Mouse (Mus musculus): ENCODE data around the gene Erbb2. TPM values are rescaled to one million over a fixed set of nuclear protein-coding genes. Genes with fewer than 3 reads are reported as not detected.
A peak's percentile ranks its signal among the peaks of the same experiment; 100 is the strongest.

Gene Erbb2
- total RNA-seq, 2 experiments from 2014 or later: not detected

DNA sequence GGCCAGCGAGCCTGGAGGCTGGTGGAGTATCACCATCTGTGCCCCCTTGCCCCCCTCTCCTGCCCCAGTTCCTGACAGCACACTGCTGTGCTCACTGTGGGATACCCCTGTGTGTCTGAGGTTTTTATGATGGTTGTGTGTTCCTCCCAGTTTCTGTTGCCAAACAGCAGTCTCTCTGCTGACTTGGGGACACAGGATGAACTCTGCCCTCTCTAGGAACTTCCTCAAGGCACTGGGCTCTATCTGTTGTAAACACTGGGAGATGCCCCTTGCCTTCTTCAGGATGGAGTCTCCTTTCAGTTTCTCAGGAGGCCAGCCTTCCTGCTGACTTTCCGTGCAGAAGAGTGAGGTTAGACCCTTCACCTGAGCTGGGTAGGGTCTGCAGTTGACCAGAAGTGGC is 1.9 kb downstream of the Erbb2 start:
- ATAC-seq (replicated peaks; ENCODE audit: poor library complexity, severe bottlenecking): no peak

DNA sequence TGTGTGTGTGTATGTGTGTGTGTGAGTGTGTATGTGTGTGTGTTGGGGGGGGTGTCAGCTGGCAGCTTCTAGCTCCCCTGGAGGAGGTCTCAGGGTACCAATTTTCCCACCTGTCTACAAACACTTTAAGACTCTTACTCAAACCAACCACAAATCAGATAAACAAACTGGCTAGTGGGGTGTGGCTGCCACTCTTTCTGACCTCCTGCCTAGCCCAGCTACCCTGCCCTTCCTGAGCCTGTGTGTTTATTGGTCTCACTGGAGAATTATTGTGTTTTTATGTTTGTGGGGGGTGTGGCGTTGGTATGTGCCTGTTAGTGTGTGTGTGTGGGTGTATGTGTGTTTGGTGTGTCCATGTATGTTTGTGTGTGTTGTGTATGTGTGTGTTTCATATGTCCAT is 4.8 kb downstream of the Erbb2 start:
- no peak for ATAC-seq (replicated peaks; ENCODE audit: poor library complexity, severe bottlenecking)

DNA sequence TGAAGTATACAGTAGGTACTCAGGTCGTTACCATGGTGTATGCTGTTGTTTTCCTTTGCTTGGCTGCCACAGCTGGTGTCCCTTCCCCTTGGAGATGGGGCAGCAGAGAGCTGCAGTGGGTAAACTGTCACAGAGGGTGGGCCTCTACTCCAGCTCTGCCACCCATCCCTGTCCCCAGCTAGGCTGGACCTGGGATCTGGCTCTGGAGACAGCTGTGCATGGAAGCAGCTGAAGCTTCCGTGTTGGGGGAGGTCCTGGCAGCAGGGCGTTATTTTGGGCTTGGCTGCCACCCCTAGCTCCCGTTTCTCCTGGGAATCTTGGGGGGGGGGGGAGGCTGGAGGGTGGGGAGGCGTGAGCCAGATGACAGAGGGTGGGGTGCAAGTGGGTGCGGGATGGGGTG is 6.0 kb downstream of the Erbb2 start:
- ATAC-seq (replicated peaks; ENCODE audit: poor library complexity, severe bottlenecking): no peak

DNA sequence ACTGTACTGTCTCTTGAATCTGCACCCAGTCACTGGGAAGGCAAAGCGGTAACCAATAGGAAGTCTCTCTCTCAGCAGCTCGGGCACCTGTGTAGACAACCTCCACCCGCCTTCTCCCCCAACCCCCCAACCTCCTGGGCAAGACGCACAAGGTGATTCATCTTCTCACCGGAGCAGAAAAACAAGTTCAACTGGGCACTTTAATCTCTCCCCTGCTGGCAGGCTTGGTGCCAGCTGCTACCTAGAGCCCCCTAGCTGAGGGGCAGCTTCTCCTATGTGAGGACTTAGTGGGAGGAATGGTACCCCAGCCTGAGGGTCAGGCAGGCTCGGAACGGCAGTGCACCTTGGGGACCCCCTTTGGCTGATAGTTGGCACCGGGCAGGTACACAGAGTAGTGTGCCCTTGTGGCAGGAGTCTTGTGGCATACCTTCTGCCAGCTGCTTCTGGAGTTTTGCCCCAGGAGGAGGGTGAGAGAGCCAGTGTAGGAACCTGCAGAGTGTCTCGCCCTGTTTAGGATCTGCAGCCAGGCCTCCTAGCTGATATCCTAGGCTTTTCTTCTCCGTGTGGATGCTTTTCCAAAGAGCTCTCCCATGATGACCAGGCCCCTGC is 6.8 kb downstream of the Erbb2 start:
- no peak for ATAC-seq (replicated peaks; ENCODE audit: poor library complexity, severe bottlenecking)

DNA sequence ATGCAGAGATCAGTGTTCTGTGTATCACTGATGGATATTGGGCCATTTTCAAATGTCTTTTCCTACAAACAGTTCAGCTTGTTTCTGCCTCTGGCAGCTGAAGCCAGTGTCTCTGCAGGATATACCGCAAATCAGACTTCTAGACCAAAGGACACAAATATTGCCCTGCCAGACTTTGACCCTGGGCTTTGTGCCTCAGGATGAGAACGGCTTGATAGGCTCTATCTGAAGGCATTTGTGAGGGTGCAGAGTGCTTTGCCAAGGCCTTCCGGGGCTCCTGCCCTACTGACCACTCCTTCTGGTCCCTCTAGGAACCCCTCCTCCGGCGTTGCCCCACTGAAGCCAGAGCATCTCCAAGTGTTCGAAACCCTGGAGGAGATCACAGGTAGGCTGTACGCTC is 14.3 kb downstream of the Erbb2 start:
- ATAC-seq (replicated peaks; ENCODE audit: poor library complexity, severe bottlenecking): no peak

DNA sequence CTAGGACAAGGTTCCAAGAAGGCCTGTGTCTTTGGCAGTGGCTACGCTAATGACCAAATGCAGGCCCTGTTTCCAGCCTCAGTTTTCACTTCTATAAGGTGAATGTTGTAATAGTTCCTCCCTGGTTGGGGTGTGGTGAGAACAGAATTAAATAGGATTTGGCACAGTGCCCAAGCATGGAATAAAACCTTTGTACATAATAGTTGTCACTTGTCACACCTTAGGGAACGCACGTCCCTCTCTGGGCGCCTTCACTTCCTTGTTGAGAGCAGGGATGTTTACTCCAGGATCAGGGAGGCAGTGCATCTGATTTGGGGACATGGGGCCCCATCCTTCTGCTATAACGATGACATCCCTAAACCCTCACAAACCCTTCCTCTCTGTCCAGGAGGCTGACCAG is 16.2 kb downstream of the Erbb2 start:
- no peak for ATAC-seq (replicated peaks; ENCODE audit: poor library complexity, severe bottlenecking)

DNA sequence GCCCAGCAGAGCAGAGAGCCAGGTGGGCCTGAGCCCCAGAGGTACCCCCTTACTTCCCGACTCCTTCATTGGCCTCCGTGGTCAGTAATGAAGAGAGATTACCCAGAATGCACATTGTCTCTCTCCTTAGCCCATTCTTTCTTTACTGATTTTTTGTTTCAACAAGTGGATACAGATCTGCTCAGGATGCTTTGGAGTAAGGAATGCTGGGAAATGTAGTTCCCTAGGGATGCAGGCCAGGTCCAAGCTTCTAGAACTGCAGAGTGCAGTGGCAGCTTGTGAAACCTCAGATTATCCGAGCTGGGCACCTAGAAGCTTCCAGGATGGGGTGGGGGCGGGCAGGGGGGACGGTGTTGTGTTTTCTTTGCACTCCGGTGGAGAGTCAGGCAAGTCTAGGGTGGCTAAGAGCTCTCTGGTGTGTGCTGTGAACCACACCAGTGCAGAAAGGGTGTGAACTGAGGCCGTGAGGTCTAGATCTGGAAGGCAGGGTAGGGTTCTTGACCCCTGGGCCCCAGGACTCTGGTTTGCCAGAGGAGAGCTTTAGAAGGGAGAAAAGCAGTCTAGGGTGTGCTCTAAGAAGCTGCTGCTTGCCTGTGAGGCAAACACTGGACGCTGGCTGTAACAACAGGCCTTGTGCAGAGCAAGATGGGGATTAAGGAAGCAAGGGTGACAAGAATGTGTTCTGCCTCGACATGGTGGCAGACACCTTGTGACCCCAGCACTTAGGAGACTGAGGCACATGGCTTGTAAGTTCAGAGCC is 19.7 kb downstream of the Erbb2 start:
- ATAC-seq (replicated peaks; ENCODE audit: poor library complexity, severe bottlenecking): no peak

DNA sequence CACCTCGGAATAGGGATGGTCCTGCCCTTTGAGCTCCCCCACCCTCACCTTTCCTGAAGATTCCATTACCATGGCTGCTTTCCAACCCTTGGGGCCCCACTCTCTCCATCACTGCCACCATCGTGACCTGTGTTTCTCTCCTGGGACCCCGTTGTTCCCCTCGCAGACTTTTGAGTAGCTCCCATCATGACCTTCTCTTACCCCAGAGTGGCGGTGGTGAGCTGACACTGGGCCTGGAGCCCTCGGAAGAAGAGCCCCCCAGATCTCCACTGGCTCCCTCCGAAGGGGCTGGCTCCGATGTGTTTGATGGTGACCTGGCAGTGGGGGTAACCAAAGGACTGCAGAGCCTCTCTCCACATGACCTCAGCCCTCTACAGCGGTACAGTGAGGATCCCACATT is 23.5 kb downstream of the Erbb2 start:
- no peak for ATAC-seq (replicated peaks; ENCODE audit: poor library complexity, severe bottlenecking)

DNA sequence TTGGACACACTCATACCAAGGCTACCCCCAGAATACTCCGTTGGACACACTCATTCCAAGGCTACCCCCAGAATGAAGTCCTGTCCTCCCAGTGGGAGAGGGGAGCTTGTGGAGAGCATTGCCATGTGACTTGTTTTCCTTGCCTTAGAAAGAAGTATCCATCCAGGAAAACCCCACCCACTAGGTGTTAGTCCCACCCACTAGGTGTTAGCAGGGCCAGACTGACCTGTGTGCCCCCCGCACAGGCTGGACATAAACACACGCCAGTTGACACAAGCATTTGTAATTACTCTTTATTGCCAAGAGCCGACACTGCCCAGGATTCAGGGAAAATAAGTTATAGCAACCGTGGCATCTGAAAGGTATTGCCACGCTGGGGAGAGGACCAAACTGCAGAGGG is 25.2 kb downstream of the Erbb2 start:
- no peak for ATAC-seq (replicated peaks; ENCODE audit: poor library complexity, severe bottlenecking)

DNA sequence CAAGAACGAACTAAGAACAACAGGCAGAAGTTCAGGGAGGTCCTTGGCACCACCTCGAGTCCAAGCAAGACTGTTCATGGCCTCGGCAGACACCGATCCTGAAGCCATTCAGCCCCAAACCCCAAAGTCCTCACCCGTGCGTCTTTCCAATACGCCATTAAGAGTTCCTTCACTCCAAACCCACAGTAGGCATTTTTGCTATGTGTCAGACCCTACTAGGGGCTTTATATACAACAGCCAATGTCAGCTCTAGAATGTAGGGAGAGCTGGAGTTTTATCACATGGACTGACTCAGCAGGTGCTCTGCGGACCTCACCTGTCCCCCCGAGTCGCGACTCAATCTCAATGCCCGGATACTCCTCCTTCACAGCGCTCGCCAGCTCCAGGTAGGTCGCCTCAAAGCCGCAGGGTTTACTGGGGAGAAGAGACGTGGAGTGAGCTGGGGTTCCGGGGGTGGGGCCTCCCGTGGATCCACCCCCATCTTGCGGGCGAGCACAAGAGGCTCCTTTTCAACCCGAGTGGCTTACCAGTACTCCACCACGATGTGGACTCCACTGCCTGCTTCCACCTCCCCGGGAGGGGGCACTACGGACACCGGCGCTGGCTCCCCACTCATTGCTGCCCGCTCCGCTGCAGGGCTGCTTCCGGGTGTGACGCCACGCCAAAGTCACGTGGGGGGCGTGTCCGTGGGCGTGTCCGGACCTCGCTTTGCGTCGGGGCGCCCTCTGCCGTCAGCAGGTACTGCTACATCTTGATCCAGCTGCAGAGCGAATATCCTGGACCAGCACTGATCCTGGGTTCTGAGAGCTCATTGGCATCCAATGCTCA is 26.3 kb downstream of the Erbb2 start, which contains the start of gene Mien1:
Gene Mien1, minus strand, starts transcription at position 661 of the 828 bp plus-strand sequence.
- ATAC-seq (replicated peaks; ENCODE audit: poor library complexity, severe bottlenecking): peak; percentile 96

DNA sequence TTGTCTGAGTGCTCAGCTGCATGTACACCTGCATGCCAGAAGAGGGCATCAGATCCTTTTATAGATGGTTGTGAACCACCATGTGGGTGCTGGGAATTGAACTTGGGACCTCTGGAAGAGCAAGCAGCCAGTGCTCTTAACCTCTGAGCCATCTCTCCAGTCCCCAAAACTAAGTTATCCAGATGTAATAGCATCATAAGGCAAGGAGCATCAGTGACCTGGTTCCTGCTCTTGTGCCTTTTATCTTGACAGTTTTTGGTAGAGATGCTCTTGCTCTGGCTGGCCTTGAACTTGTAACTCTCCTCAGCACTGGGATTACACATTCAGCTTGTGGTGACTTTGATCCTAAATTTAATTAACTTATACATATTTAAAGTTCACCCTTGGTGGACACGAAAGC is 31.4 kb downstream of the Erbb2 start:
- no peak for ATAC-seq (replicated peaks; ENCODE audit: poor library complexity, severe bottlenecking)

DNA sequence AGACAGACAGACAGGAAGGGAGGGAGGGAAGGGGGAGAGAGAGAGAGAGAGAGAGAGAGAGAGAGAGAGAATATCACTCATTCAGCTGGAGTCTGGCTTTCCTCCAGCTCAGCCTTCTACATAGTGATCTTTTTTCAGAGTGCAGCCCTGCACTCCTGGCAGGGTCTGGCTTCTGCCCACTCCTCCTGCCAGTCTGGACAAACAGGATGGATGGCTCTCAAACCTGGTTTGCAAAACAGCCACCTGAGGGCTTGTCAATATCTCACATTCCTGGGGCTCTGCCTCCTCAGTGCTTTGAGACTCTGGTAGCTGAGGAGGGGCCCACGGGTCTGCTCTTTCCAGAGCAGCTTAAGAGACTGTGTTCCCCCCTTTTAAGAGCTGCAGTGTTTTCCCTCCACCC is 33.0 kb downstream of the Erbb2 start:
- ATAC-seq (replicated peaks; ENCODE audit: poor library complexity, severe bottlenecking): no peak

DNA sequence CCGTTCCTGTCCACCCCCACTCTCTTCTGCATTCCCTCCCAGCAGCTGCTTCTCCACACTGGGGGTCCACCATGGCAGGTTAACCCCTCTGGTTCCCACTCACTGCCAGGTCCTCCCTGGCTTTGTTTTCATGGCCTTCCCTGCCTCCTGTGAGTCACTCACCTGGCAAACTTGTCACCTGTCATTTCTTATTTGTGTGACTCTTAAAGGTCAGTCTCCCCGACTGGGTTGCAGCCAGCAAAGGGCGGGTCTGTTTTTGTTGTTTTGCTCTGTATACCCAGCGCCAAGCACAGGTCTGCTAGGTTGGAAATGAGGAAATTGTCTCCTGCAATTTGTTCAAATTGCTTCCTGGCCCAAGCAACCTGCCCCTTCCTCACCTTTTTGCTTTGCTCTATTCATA is 33.4 kb downstream of the Erbb2 start:
- ATAC-seq (replicated peaks; ENCODE audit: poor library complexity, severe bottlenecking): no peak

DNA sequence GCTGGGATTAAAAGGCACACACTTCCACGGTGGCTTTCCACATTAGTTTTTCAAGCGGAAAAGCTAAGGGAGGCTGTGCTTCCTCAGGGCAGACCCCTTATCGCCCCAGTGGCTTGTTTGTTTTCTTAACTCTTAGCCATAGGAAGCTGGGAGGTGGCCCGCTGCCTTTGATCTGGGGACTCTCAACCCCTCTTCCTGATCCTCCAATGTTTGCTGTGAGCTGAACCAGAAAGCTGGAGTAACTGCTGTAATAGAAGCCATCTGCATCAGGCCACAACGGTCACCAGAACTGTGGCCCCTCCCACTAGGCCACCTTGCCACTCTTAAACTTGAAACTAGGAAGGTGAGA is 33.9 kb downstream of the Erbb2 start, which contains the start of gene Grb7:
Gene Grb7, plus strand, starts transcription at position 182 of the 349 bp plus-strand sequence.
- ATAC-seq (replicated peaks; ENCODE audit: poor library complexity, severe bottlenecking): no peak

DNA sequence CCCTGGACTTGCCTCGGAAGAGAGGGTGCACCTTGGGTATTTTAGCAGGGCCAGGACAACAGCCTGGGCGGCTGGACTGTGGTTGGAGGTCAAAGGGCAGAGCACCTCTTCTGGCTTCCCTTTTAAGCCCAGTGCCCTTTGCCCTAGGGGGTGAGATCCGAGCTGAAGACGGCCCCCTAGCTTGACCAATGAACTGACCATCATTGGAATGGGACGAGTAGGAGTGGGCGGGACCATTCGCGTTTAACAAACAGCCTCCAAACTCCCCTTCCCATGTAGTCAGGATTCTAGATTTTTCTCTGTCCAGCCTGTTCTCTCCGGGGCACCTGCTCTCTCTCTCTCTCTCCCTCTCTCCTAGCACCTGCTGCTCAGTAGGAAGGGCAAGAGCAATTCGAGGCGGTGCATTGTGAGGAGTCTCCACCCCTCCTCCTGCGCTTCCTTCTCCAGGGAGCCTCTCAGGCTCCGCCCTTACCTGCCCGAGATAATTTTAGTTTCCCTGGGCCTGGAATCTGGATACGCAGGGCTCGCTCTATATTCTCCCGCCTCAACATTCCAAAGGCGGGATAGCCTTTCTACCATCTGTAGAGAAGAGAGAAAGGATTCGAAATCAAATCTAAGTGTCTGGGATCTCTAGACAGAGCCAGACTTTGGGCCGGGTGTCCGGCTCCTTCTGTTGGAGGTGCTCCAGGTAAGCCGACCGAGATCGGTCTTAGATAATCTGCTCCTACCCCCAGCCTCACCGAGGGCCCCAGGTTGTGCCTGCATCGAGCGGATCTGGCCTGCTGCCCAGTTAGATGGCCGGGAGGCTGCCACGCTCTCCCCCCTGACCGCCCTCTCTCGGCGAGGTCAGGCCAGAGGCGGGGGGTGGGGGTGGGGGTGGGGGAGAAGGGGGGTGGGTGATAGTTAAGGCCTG is 34.5 kb downstream of the Erbb2 start:
- no peak for ATAC-seq (replicated peaks; ENCODE audit: poor library complexity, severe bottlenecking)

DNA sequence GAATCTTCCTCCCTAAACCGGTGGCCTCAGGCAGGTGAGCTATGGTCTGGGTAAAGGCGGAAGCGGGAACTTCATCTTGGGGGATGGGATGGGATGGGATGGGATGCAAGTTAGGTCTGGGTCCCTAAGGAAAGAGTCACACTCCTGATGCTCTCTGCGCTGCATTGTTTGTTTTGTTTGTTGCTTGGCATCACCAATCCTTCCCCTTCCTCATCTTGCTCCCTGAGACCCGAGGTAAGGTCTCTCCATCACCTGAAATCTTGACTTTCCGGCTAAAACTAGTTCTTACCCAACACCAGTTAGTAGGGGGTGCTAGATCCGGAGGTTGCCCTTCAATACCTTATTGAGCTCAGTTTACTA is 35.2 kb downstream of the Erbb2 start:
- ATAC-seq (replicated peaks; ENCODE audit: poor library complexity, severe bottlenecking): no peak

DNA sequence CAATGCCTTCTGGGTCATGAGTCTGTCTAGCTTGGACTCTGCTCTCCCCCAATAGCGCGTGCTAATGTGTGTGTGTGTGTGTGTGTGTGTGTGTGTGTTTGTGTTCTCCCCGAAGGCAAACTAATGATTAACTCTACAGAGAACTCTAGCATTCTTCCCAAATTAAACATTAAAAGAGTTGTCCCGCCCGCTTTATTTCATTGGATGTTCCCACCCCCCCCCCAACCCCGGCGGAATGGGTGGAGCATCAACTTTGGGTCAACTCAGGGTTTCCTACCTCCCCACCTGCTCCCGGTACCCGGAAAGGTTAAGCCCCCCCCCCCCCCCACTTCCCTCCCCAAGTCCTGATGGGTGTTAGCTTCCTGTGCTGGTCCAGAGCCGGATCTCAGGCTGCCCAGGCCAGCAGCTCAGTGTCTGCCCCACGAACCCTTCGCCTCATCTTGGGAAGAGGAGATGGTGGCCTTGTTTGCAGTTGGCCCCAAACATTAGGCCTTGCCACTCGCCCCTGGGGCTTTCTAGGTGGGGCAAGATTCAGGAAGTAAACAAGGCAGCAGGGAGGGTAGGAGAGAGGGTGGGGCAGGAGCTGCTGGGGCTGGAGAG is 36.0 kb downstream of the Erbb2 start:
- no peak for ATAC-seq (replicated peaks; ENCODE audit: poor library complexity, severe bottlenecking)

DNA sequence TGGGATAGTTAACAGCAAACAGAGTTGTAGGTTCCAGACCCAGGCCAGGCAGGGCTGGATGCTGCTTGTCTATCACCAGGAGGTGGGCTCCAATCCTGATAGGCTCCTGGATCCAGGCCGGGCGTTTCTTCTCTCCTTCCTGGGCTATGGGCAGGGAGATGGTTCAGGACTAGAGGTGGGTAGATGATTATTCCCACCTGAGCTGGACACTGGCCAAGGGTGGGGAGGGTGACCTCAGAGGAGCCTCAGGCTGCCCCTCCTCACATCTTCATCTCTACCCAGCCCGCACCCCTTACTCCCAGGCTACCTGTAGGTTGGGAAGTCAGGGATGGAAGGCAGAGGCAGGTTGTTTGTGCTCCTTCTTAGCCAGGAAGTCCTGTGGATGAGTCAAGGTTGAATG is 37.1 kb downstream of the Erbb2 start:
- no peak for ATAC-seq (replicated peaks; ENCODE audit: poor library complexity, severe bottlenecking)

DNA sequence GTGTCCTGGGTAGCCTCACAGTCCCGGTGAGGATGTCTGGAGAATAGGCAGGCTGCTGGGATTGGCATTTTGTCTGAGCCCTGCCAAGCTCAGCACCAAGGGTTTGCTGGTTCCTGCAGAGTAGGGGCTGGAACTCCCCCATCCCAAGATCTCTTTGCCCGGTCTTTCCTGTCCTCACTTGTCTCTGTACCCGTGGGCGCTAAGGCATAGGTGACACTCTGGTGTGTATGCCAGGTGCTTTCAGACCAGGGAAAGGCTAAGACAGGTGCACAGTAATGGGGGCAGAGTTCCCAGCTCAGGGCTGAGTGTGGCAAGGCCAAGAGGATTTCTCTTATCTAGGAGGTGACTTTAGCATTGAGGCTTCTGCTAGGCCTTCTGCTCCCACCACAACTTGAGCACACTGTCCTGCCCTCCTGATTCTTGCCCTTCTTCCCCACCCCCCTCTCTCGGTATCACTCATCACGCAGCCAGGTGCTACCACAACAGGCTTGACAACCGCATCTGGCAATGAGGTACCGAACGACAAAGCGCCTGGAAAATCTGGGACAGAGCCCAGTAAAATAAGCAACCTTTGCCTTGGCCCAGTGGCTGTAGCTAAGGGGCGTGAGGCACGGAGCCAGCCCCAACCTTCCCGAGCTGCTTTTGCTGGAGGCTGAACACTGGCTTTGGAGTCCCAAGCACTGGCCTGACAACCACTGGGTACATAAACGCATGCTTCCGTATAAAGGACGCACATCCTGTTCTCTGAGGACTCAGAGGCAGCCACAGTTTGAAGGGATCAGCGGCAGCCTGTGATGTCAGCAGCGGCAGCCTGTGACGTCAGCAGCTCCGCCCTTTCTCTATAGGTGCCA is 37.9 kb downstream of the Erbb2 start:
- ATAC-seq (replicated peaks; ENCODE audit: poor library complexity, severe bottlenecking): no peak
